Mouse (Mus musculus) kidney, postnatal 4 days (tissue): ENCODE data around the gene Tns3.

ENCODE experiments used
- DNase-seq, 2 experiments: peaks; one replicate each; pipeline ENCODE4 v3.0.0; 2021; ENCODE audit warnings: mixed read lengths in 2 of 2

The Tns3 gene

GRCm38 (mm10) chr11:8513359-8514253 is 150.7 kb downstream of the Tns3 start:
- DNase-seq, result peak; percentile 60 to 73

- DNase-seq, result no peak
Measured at GRCm38 (mm10) chr11:8510294-8510693, 154.0 kb downstream of the Tns3 start.

- no peak for DNase-seq
Measured at GRCm38 (mm10) chr11:8509614-8510013, 154.7 kb downstream of the Tns3 start.

GRCm38 (mm10) chr11:8503735-8504134 is 160.6 kb downstream of the Tns3 start:
- DNase-seq, result peak; percentile 77 to 83

- DNase-seq, result no peak
Measured at GRCm38 (mm10) chr11:8500855-8501254, 163.5 kb downstream of the Tns3 start.

- DNase-seq, result peak in 1 of 2 experiments; percentile 29
Measured at GRCm38 (mm10) chr11:8497136-8497535, 167.2 kb downstream of the Tns3 start.

GRCm38 (mm10) chr11:8496686-8497085 is 167.6 kb downstream of the Tns3 start:
- DNase-seq, result peak; percentile 69 to 79

- DNase-seq, result no peak
Measured at GRCm38 (mm10) chr11:8495801-8496200, 168.5 kb downstream of the Tns3 start.

- DNase-seq, result no peak
Measured at GRCm38 (mm10) chr11:8495036-8495435, 169.3 kb downstream of the Tns3 start.

- DNase-seq, result no peak
Measured at GRCm38 (mm10) chr11:8493931-8494490, 170.3 kb downstream of the Tns3 start.

GRCm38 (mm10) chr11:8492332-8492731 is 172.0 kb downstream of the Tns3 start:
- DNase-seq, result no peak

GRCm38 (mm10) chr11:8488248-8488647 is 176.1 kb downstream of the Tns3 start:
- no peak for DNase-seq

GRCm38 (mm10) chr11:8486552-8486951 is 177.8 kb downstream of the Tns3 start:
- peak in 1 of 2 experiments; percentile 26 for DNase-seq

GRCm38 (mm10) chr11:8484538-8484937 is 179.8 kb downstream of the Tns3 start:
- DNase-seq, result no peak

- no peak for DNase-seq
Measured at GRCm38 (mm10) chr11:8482721-8483120, 181.6 kb downstream of the Tns3 start.

GRCm38 (mm10) chr11:8481962-8482361 is 182.4 kb downstream of the Tns3 start:
- DNase-seq, result no peak

- no peak for DNase-seq
Measured at GRCm38 (mm10) chr11:8481529-8481928, 182.8 kb downstream of the Tns3 start.

- DNase-seq, result no peak
Measured at GRCm38 (mm10) chr11:8479858-8480257, 184.5 kb downstream of the Tns3 start.

GRCm38 (mm10) chr11:8479313-8479712 is 185.0 kb downstream of the Tns3 start:
- DNase-seq, result no peak

GRCm38 (mm10) chr11:8473616-8474015 is 190.7 kb downstream of the Tns3 start:
- no peak for DNase-seq

GRCm38 (mm10) chr11:8472439-8472838 is 191.9 kb downstream of the Tns3 start:
- no peak for DNase-seq

- DNase-seq, result no peak
Measured at GRCm38 (mm10) chr11:8471535-8471934, 192.8 kb downstream of the Tns3 start.

GRCm38 (mm10) chr11:8469537-8469936 is 194.8 kb downstream of the Tns3 start:
- DNase-seq, result peak; percentile 38 to 54
